Mouse (Mus musculus) mature B cell (primary cell): Measurements from ENCODE around the gene Gm5105.

ENCODE experiments used
- in situ Hi-C: fragments of 300-500 bp; cut with MboI; formaldehyde crosslinking; loops from 2 replicates; pipeline ENCODE4 v1.14.3; 2019

Gene Gm5105

GRCm38 (mm10) chr3:138026286-138026685 lies 40.9 kb downstream of the Gm5105 start:
- in situ Hi-C loops = no loop called here

DNA sequence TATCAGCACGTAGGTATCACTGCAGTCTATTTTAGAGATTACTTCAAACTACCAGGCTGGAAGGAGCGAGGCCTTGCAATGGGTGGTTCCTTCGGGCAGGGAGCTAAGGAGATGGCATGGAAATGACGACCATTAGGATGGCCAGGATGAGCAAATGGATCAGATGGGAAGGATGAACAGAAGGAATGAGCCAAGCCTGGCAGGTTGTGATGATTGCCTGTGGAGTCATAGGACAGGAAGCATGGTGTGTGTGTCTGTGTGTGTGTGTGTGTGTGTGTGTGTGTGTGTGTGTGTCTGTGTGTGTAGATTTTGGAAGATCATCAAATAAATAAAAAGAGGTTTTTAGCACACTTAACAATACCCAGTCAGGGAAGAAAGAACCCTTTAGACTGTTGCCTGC lies 44.5 kb downstream of the Gm5105 start:
- in situ Hi-C loops = no loop called here

GRCm38 (mm10) chr3:138022003-138022402 lies 45.2 kb downstream of the Gm5105 start:
- in situ Hi-C loops = no loop called here

- in situ Hi-C loops = no loop called here
These were observed 50.4 kb downstream of the Gm5105 start for GRCm38 (mm10) chr3:138016810-138017209.

DNA sequence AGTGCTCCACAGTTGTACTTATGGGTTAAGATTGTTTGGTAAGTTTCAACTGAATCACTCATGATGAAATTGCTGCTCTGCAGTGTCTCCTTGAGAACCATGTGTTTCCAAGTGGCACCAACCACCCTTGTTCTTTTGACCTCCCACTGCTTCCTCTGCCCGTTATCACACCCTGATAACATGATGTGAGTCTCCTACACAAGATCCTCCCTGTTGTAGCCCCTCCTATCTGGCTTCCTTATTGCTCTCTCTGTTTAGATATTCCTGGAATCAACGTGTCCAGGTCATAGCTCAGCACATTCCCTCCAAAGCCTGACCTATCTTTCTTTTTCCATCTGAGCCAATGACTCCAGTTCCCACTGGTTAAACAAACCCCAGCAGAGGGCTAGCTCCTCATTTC lies 52.5 kb downstream of the Gm5105 start:
- in situ Hi-C loops = no loop called here

DNA sequence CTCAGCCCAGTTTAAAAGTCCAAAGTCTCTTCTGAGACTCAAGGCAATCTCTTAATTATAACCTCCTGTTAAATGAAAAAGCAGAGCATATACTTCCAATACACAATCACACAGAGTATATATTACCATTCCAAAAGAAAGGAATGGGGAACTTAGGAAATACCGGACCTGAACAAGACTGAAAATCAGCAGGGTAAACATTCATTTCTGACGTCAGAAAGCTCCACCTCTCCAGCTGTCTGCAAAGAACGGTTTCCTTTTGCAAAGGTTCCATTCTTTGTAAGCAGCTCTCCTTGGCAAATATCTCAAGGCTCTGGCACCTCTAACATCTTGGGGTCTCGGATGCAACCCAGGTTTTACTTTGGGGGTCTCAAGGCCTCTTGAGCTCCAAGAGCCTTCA lies 54.8 kb downstream of the Gm5105 start:
- in situ Hi-C loops = no loop called here

DNA sequence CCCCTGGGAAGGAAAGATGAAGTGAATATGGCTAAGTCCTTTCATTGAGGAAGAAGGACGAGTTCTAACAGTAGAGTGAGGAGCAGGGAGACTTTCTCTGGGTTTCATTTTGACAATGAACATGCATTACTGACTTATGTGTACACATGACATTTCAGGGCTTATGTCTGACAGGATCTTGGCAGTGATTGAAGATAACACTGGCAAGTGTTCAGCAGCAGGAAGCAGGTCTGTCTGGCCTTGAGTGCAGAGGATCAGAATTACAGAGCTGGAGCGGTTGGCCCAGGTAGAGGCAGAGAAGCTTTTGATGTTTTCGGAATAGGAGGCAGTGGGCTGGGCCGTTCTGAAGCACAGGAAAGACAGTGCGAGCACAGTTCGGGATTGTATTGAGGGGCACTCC lies 59.0 kb downstream of the Gm5105 start:
- in situ Hi-C loops = no loop called here

DNA sequence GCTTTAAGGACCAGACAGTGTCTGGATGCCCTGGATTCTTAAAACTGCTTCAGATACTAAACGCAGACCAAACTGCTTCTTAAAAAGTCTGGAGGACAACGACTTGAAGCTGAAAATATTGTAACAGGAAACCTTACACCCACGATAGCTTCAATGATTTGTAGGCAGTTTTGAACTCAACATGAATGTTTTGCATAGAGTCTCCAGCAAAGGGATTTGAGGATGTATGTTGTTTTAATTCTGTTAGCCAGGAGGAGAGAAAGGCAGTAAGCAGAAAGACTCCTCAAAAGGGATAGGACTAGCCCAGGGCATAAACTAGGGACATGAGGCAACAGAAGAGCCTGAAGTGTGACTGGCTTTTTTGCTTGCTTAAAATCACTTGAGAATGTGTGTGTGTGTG lies 60.3 kb downstream of the Gm5105 start:
- in situ Hi-C loops = no loop called here

DNA sequence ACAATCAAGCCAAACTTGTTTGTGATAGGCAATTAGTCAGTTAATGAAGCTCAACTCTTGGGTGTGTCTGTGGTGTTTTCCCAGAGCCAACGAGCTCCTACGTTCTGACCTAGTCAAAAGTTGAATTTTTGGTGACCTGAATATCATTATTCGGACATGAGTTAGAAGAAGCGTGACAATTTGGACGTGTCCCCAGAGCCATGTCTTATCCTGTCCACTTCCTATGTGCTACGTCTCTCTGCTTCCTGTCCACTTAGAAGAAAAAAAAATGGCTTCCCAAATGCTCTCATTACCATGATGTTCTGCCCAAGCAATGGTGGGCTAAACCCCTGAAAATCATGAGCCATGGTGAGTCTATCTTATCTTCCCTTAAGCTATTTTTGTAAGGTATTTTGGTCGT lies 63.9 kb downstream of the Gm5105 start:
- in situ Hi-C loops = no loop called here

DNA sequence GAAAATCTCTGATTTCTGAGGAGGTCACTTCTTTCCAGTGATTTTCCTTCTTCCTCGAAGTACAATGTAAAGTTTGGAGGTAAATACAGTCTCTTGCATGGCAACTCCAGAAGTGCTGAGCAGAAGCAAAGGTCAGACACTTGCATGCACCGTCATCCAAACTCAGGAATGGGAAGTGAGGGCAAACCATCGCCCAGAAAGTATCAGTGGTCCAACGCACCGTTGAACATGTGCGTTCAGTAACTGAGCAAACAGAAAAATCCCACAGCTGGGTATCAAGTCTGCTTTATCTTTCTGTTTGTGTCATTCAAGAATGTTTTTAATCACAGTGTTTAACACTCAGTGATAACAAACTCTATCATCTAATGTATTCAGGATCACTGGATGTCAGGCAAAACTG lies 64.6 kb downstream of the Gm5105 start:
- in situ Hi-C loops = no loop called here

- in situ Hi-C loops = no loop called here
These were observed 65.3 kb downstream of the Gm5105 start for GRCm38 (mm10) chr3:138001865-138002264.

DNA sequence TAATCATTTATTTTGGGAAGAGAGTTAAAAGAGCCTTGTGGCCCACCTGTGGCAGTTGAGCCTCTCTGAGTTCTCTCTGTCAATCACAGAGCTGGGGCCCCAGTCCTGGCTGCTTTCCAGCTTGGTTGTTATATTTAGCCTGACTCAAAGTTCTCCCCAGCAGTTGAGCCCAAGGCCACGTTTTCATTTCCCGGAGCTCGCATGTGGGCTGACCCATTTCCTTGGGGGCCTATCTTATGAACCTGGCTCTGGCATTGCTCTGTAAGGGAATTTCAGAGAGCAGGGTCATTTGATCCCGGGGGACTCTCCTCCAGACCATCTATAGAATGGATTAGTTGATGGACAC lies 66.5 kb downstream of the Gm5105 start:
- in situ Hi-C loops = no loop called here

- in situ Hi-C loops = no loop called here
These were observed 67.0 kb downstream of the Gm5105 start for GRCm38 (mm10) chr3:138000062-138000723.

DNA sequence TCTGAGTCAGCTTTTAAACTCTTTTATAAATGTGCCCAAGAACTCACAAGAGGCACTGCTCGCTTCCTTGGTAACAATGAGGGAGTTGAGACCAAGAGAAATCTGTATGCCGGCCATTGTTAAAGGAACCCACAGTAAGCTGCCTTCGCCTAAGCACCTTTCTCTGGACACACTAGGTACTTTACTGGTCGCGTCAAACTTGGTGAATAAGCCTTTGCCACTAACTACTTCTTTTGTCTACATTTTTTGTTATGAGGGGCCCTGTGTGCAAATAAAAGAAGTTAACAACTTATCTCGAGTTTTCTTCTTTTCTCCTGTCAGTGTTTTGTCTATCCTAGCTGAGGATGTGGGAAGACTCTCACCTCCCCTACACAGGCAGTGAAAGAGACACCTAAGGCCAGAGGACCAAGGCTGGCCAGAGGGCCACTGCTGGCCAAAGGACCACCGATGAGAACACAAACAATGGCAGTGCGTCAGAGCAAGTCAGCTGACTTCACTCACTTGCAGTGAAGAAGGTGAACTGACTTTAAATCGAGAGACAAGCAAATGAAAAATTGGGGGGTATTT lies 67.9 kb downstream of the Gm5105 start:
- in situ Hi-C loops = loop anchor here (10.0 kb wide), 1 partner anchor 145 kb away; the partner anchor contains the start of genes Mttp and Trmt10a
